Mouse (Mus musculus): Measurements from ENCODE around the gene Arl14ep. TPM values are rescaled to one million over a fixed set of nuclear protein-coding genes. Genes with fewer than 3 reads are reported as not detected.

The Arl14ep gene
- polyA plus RNA-seq (2017; shearing (Covaris generic)): 10 to 100 TPM; 18.8 to 20.1 TPM

DNA sequence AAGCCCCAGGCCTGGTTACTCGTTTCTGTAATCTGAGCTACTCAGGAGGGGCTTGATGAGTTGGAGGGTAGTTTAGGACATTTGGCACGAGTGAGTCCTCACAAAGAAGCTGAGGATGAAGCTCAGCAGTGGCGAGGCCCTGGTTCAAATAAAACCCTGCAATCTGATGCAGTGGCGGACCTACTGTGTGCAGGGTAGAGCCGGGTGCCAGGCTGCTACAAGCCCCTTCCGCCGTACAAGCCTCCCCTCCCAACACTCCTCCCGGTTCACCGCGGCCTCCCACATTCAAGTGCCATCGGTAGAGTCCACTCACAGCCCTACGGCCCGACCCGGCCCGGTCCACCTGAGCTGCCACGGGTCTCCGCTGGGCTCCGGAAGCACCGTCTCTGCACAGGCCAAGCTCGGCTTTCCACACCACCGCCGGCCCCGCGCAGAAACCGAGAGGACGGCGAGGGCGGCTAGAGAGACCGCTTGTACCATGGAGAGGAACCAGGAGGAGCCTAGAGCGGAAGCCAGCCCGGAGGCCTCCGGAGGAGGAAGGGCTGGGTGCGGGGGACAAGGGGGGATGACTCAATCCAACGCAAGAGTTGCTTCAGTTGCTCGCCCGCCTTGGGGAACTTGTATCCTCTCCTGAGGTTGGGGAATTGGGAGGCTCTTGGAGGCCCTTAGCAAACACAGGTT, at the start of gene Arl14ep:
Arl14ep (minus strand) TSS at position 466 of the 681 bp plus-strand sequence.

Other genes with a start within 250 kb of the Arl14ep start
- not detected for gene Fshb, start 85.2 kb upstream of the Arl14ep start, polyA plus RNA-seq (2017; shearing (Covaris generic))

All from inflammation-experienced regulatory T-cells (primary cell).